Mouse (Mus musculus) testis, adult 2 months (tissue): ENCODE measurements at regions not wholly inside any gene's neighbourhood (a gene's known extent, or its start where the extent isn't known, plus 50 kb on each side); places are given as distances from the start of the nearest gene placed in this dataset.

Experiments used
- CTCF ChIP-seq: fragments of 200-500 bp; IDR thresholded peaks from 2 replicates; pipeline ENCODE4 v1.5.1; 2012; ENCODE audit warnings: low read depth, mild to moderate bottlenecking, inconsistent platforms, low read length, moderate library complexity; ENCODE audit not compliant: control insufficient read depth, insufficient read depth, insufficient replicate concordance
- POLR2A ChIP-seq: fragments of 200-500 bp; IDR thresholded peaks from 2 replicates; pipeline ENCODE4 v1.6.1; 2012; ENCODE audit warnings: low read depth, mild to moderate bottlenecking, inconsistent platforms, low read length, moderate library complexity; ENCODE audit not compliant: control insufficient read depth

- TF ChIP-seq CTCF (no peak), POLR2A (no peak)
Observed at GRCm38 (mm10) chr9:118405926-118406518, 72.0 kb upstream of the Eomes start.
